Mouse (Mus musculus) stomach, postnatal 0 days (tissue): ENCODE measurements at regions not wholly inside any gene's neighbourhood (a gene's known extent, or its start where the extent isn't known, plus 50 kb on each side); places are given as distances from the start of the nearest gene placed in this dataset.

Experiments used
- CTCF ChIP-seq: IDR thresholded peaks from 2 replicates; pipeline ENCODE4 v1.5.1; 2016; ENCODE audit warnings: antibody characterized with exemption, low read depth, mild to moderate bottlenecking, moderate library complexity
- EP300 ChIP-seq: optimal IDR thresholded peaks from 2 replicates; pipeline ENCODE3; 2016; ENCODE audit warnings: antibody characterized with exemption

GRCm38 (mm10) chr19:27617522-27617921 lies 187.9 kb upstream of the Pum3 start:
- TF ChIP-seq CTCF: no peak
- TF ChIP-seq EP300: no peak
